Mouse (Mus musculus) layer of hippocampus, adult 2 months (tissue): Measurements from ENCODE around the gene OR5BS1P. TPM values are rescaled to one million over a fixed set of nuclear protein-coding genes. Genes with fewer than 3 reads are reported as not detected.

ENCODE experiments used
- DNase-seq, 2 experiments: peaks; one replicate each; pipeline ENCODE4 v3.0.0; 2022; ENCODE audit warnings: low spot score in 2 of 2
- H3K27ac ChIP-seq: fragments of 200-600 bp; 2 replicates; pipeline ENCODE4 v1.8.1; 2022
- H3K4me3 ChIP-seq: fragments of 200-600 bp; 2 replicates; pipeline ENCODE4 v1.8.1; 2022; ENCODE audit warnings: mild to moderate bottlenecking
- CTCF ChIP-seq: fragments of 200-600 bp; conservative IDR thresholded peaks from 2 replicates; pipeline ENCODE4 v1.8.1; 2022; ENCODE audit warnings: antibody characterized with exemption, mild to moderate bottlenecking, moderate library complexity
- total RNA-seq, 2 experiments: library from RNA; stranded (reverse); gene quantifications; 2 replicates each; pipeline ENCODE4 v1.2.3; 2021

OR5BS1P gene
- total RNA-seq, 2 experiments from 2014 or later, result not detected

DNA sequence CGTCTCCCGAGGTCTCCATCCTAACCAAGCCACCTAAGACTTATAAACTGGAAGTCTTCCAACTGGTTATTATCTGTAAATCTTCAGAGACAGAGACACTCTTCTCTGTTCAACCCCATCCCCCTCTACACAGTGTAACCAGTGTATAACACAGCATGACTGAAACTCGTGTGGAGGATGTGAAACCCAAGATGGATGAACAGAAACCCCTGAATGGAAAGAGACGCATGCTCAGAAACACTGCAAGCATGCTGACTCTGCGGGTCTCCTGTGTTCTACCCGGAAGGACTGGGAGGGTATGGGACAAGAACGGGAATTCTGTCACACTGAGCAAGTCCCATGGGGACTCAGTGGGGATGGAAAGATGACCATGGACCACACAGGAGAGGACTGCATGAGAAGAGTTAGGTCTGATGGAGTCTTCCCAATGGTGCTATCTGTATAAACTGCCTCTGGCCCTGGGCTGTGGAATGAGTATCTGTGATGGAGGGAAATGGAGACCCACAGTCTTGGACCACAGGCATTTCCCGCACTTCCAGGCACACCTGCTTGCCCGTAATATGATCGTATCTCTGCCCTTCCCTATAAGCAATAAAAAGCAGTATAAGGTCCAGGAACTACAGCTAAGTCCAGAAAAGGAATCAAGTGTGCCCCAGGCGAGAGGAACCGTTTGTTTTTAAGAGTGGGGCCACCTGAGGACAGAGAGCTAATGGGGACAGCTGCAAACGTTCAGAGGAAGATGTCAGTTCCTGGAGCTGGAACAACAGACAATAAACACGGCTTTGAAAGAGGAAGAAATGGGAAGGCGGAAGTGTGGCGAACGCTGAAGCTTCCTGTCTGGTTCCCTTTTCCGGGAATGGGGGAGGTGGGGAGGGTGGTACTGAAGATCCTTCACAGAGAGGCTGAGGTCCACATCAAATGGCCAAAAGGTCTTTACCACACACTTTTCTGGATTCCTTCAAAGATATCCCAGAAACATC lies 14.5 kb downstream of the OR5BS1P start:
- Histone ChIP-seq H3K4me3 (no peak overlapping the region), H3K27ac (peak overlapping the region; percentile 36; the same call in 1 of the 2 replicates)
- no peak for TF ChIP-seq CTCF
- no peak for DNase-seq

DNA sequence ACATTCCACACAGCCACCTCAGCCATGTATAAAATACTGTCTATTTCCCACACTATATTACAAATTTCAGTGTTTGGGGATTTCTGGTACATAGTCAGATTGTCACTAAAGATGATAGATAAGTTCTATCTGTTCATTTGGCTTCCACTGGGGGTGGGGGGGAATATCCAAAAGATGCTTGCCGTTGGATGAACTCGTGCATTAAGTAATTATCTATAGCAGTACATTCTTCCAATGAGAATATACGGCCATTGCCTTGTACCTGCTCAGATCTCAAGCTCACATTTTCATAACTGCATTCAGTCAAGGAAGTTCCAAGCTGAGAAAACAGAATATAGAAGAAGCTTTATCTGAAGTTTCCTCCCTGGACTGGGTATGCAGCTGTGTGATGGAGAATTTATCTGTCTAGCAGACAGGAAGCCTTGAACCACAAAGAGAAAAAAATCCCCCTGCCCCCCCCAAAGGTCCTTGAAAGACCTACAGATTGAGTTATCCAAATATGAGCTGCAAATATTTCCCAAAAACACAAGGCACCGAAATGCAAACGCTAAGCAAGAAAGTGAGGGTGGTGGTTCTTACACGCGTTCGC lies 16.8 kb downstream of the OR5BS1P start:
- H3K27ac ChIP-seq, result no peak overlapping the region
- TF ChIP-seq CTCF, result no peak
- no peak for DNase-seq

DNA sequence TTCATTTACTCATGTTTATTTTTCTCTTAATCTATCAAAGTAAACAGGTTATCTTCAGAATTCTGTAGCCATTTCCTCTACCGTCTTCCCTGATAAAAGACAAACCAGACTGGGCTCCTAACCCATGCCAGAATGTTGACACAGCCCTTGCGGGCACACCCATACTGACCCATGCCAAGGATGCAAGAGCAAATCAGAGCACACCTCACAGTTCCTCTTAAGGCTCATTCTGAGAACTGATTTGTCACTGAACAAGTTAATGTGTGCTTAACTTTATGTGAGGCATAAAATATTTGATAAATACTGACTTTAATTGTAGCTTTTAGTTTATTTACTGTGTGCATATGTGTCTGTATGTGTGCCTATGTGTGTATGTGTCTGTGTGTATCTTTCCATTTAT lies 21.6 kb downstream of the OR5BS1P start:
- H3K27ac ChIP-seq, result no peak overlapping the region
- DNase-seq, result no peak
- H3K4me3 ChIP-seq, result no peak overlapping the region
- TF ChIP-seq CTCF, result no peak

More for the DNA sequence above, 16.8 kb downstream of the OR5BS1P start:
- no peak overlapping the region for H3K4me3 ChIP-seq

DNA sequence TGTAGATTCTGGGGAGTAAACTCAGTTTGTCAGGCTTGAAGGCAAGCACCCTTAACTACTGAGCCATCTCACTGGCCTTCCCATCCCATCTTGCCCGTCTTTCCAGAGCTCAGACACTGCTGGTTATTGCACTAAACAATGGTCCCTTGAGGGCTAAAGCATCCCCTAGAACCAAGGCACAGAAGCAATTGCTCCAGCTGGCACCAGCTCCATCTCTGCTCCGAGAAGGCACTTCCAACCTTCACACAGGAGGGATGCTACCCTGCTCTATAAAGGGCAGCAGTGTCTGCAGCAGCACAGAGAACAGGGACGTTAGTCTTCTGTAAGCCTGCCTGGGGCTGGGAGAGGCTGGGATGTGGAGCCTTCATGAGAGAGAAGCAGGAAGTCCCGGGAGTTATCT lies 22.4 kb downstream of the OR5BS1P start, which contains the start of gene Olfr279:
Gene Olfr279 (plus strand): TSS at position 301 of the 400 bp plus-strand sequence.
- DNase-seq, result no peak
- Histone ChIP-seq H3K27ac (no peak within 1 kb of the TSS), H3K4me3 (no peak within 1 kb of the TSS)
- TF ChIP-seq CTCF, result no peak

DNA sequence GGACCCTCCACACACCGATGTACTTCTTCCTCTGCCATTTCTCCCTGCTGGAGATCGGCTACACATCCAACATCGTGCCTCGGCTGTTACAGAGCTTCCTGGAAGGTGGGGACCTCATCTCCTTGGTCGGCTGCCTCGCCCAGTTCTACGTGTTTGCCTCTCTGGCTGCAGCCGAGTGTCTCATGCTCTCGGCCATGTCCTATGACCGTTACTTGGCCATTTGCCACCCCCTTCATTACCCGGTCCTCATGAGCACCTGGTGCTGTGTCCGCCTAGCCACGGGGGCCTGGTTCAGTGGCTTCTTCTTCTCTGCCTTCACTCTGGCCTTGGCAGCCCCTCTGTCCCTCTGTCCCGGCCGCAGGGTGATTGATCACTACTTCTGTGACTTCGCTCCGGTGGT lies 27.9 kb downstream of the OR5BS1P start:
- Histone ChIP-seq H3K27ac (no peak overlapping the region), H3K4me3 (no peak overlapping the region)
- TF ChIP-seq CTCF, result no peak
- no peak for DNase-seq

DNA sequence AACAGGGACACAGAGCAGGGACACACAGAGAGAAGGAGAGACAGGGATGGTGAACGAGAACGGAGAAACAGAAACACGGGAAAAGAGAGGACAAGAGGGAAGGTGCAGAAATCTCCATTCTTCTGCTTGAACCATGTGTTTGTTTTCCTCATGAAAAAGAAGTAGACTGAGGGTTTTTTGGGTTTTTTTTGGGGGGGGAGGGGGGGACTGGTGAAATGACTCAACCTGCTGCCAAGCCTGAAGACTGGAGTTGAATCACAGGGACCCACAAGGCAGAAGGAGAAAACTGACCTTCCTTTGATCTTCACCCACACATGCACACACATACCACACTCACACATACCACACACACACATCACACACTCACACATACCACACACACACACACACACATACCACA lies 33.6 kb downstream of the OR5BS1P start:
- Histone ChIP-seq H3K4me3 (no peak overlapping the region), H3K27ac (no peak overlapping the region)
- DNase-seq, result no peak
- no peak for TF ChIP-seq CTCF

DNA sequence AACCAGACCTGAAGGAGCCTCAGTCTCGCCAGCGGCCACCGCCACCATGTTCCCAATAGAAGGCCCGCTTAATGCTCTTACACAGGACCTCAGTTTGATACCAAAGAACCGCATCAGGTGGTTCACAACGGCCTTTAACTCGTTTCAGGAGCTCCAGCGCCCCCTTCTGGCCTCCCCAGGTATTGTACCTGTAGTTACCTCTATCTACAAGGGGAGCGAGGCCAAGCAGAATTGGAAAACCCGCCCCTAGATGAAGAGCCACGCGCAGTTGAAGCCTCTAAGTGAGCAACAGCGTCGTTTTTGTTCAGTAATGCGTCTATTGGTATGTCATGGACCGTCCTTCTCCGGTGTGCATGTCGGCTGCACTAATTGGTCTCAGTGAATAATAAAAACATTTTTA lies 34.8 kb downstream of the OR5BS1P start:
- no peak overlapping the region for H3K4me3 ChIP-seq
- peak in 1 of 2 experiments; percentile 71 for DNase-seq
- TF ChIP-seq CTCF, result peak; percentile 85
- no peak overlapping the region for H3K27ac ChIP-seq

DNA sequence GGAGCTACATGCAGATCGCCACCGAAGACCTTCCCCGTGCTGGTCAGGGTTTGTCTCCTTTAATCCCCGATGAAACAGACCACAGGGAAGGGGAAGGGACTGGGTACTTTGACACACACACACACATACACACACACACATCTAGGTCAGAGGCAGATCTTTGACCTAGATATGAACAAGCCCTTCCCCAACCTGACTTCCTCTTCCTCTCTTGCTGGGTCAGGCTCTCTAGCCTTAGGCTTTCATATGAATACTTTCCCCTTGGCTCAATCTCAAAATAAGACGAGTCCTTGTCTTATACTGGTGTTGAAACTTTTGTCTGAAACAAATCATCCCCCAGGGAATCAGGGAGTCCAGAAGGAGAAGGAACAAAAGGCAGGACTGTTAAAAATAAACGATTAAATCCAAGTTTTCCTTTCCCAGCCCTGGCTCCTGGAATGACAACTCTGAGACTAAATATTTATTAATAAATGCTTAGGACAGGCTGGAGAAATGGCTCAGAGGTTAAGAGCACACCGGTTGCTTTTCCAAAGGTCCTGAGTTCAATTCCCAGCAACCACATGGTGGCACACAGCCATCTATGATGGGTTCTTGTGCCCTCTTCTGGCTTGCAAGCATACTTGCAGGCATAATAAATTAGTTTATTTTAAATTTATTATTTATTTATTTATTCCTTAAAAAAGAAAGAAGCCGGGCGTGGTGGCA lies 36.7 kb downstream of the OR5BS1P start:
- no peak for DNase-seq
- peak; percentile 51 for TF ChIP-seq CTCF
- Histone ChIP-seq H3K27ac (no peak overlapping the region), H3K4me3 (no peak overlapping the region)

DNA sequence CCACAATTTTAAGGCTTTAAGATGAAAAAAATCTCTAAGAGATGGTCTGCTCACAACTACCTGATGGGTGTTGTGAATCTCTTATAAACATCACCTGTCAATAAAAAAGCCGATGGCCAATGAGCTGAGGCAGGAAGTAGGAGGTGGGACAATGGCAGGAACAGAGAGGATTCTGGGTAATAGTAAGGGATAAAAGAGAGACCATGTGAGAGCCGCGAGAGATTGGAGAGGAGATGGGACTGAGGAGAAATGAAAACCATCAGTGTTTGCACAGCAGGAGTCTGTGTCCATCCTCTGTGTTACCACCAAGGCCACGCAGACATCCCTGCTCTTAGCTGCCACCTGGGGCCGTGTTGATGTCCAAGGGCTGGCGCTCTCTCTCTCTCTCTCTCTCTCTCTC lies 37.6 kb downstream of the OR5BS1P start:
- Histone ChIP-seq H3K27ac (no peak overlapping the region), H3K4me3 (no peak overlapping the region)
- no peak for TF ChIP-seq CTCF
- no peak for DNase-seq

DNA sequence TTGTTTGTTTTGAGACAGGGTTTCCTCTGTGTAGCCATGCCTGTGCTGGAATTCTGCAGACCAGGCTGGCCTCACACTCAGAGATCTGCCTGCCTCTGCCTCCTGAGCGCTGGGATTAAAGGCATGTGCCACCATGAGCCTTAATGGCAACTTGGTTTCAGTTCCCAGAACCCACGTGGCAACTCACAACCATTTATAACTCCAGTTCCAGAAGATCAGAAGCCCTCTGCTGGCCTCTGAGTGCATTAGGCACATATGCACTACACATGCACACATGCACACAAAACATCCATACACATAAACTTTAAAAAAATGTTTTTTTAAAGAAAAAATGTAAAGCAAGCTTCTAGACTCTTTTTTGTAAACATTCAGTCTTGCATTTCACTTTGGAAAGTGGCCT lies 39.7 kb downstream of the OR5BS1P start:
- no peak overlapping the region for H3K27ac ChIP-seq
- H3K4me3 ChIP-seq, result no peak overlapping the region
- no peak for DNase-seq
- TF ChIP-seq CTCF, result no peak; the same call in 1 of the 2 replicates

DNA sequence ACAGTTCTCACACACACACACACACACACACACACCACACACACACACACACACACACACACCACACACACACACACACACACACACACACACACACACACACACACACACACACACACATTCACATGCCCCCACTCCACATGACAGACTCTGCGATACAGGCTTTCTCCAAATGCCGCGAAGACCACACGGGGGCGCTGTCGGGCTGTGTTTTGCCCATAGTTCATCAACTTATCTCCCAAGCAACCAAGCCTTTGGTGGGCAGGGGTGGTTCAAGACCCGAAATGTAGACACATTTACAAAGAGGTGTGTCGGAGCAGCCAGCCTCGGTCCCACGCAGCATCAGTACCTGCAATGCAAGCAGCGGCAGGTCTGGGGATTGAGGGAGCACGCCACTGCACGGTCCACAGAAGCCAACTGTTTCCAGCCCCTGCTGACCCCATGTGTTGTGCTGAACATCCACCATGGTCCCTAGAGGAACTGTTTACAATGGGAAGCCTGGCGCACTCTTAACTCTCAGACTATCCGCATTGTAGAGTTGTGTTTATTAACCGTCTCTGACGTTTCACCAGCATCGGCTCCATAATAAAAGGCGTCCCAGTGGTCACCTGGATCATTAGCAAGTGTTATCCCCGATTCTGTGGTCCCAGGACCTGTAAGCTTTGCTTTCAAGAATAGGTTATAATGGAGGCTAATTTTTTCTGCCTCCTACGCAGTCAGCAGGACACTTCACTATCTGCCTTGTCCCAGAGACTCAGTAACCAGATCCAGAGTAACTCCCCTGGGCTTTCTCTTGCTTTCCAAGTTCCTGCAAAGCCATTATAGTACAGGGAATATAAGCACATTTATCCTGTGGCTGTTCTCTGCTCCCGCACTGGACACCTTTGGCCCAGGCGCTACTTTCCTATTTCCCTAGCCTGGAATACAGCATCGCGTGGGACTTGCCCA lies 41.0 kb downstream of the OR5BS1P start:
- peak; percentile 53 to 80 for DNase-seq
- Histone ChIP-seq H3K4me3 (peak overlapping the region; percentile 48), H3K27ac (peak overlapping the region; percentile 49; the same call in 1 of the 2 replicates)
- TF ChIP-seq CTCF, result peak; percentile 73
